Mouse (Mus musculus) erythroblast, embryonic 14.5 days (primary cell): ENCODE measurements around the gene Dnajb12.

Source experiments
- GATA1 ChIP-seq: IDR thresholded peaks from 2 replicates; pipeline ENCODE4 v1.6.1; 2012; ENCODE audit warnings: low read length, inconsistent platforms, mixed read lengths
- TAL1 ChIP-seq: IDR thresholded peaks from 3 replicates; pipeline ENCODE4 v1.6.1; 2012; ENCODE audit warnings: low read length, inconsistent platforms, mixed read lengths

- TF ChIP-seq GATA1 (no peak), TAL1 (no peak)
Measured at GRCm38 (mm10) chr10:59857157-59857556, 22.2 kb upstream of the Dnajb12 start.
